Comparison of ENCODE assay signal across 9 mouse cellular contexts in the genomic region with DNA sequence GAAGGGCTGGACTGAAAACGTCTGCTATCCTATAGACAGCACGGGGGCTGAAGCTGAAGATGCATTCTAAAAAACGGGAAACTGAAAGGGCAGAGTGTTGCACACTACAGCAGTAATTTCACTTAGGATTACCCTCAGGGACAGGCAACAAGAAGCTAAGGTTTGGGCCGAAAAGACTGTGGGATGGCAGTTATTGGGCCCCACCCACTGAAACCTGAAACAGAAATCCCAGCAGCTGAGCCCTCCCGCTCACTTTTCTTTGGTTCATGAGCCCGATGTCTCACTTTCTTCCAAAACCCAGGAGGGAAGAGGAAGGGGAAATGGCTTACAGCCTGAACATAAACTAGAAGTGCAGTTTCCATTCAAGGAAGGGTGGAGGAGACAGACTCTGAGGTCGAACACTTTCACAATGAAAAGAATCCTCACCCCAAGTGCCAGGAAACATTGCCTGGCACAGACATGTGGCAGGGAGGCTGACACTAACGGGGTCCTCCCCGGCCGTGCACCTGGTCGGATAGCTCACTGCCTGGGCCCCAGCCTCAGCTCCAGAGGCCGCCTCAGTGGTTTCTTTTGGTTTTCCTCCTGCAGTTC. TPM values are rescaled to one million over a fixed set of nuclear protein-coding genes. Genes with fewer than 3 reads are reported as not detected.
DNase-seq lines count a peak whose midpoint lies in the region; ATAC-seq lines count a peak whose summit lies in the region.
"Had no signal": no experiment of that assay in that cellular context is flagged by ENCODE, and none has a peak within 500 bp of the region (broad histone marks: within the 10 kb centered on the region; RNA-seq: fewer than 3 reads in every experiment).

No protein-coding gene starts in this region.

- peak overlapping the region; percentile 53 for H3K27ac ChIP-seq in heart, embryonic 13.5 days (replicated peaks)
- no peak overlapping the region for H3K27ac ChIP-seq in liver, embryonic 16.5 days (ENCODE audit: low read length)
- no peak overlapping the region for H3K27ac ChIP-seq in forebrain, embryonic 15.5 days (replicated peaks)

- peak overlapping the region; percentile 29 for H3K4me2 ChIP-seq in heart, embryonic 13.5 days
- peak overlapping the region; percentile 29 for H3K4me2 ChIP-seq in liver, embryonic 16.5 days (ENCODE audit: low read depth, low read length)
- H3K4me2 ChIP-seq in forebrain, embryonic 15.5 days (replicated peaks), result no peak overlapping the region

- H3K36me3 ChIP-seq in heart, embryonic 13.5 days, result peaks cover 12% of the 10 kb centered on the region
- H3K36me3 ChIP-seq in liver, embryonic 16.5 days (ENCODE audit: control insufficient read depth, insufficient read depth), result no peaks in the 10 kb centered on the region
- H3K36me3 ChIP-seq in forebrain, embryonic 15.5 days, result no peaks in the 10 kb centered on the region

- no peak for ATAC-seq in heart, embryonic 13.5 days (ENCODE audit: extremely low read depth, insufficient number of reproducible peaks, low FRiP score, low TSS enrichment)
- no peak for ATAC-seq in liver, embryonic 16.5 days (ENCODE audit: low read depth)
- ATAC-seq in forebrain, embryonic 15.5 days (replicated peaks), result no peak

- peaks cover 65% of the 10 kb centered on the region for H3K4me1 ChIP-seq in heart, embryonic 13.5 days
- H3K4me1 ChIP-seq in liver, embryonic 16.5 days (ENCODE audit: control insufficient read depth, low read depth, low read length), result no peaks in the 10 kb centered on the region; the same call in 1 of the 2 replicates
- H3K4me1 ChIP-seq in forebrain, embryonic 15.5 days, result no peaks in the 10 kb centered on the region

- intact Hi-C loops in left cerebral cortex, postnatal 10 days (cut with DNase I), result no loop called here

- 43% methylated on average over 12 of the region's 12 CpGs for WGBS in heart, embryonic 13.5 days
- WGBS in liver, embryonic 16.5 days (ENCODE audit: insufficient replicate concordance), result 14% methylated on average over 12 of the region's 12 CpGs
- WGBS in forebrain, embryonic 15.5 days, result 58% methylated on average over 12 of the region's 12 CpGs

- no peaks in the 10 kb centered on the region for H3K9me3 ChIP-seq in heart, embryonic 13.5 days
- no peaks in the 10 kb centered on the region for H3K9me3 ChIP-seq in liver, embryonic 16.5 days (replicated peaks; ENCODE audit: control insufficient read depth, low read length)
- H3K9me3 ChIP-seq in forebrain, embryonic 15.5 days, result no peaks in the 10 kb centered on the region

- peak overlapping the region; percentile 50 for H3K9ac ChIP-seq in heart, embryonic 13.5 days
- no peak overlapping the region for H3K9ac ChIP-seq in liver, embryonic 16.5 days (ENCODE audit: low read depth, low read length)
- H3K9ac ChIP-seq in forebrain, embryonic 15.5 days (replicated peaks), result no peak overlapping the region

- no peak overlapping the region for H3K4me3 ChIP-seq in heart, embryonic 13.5 days
- 0 out of 2 replicates have a peak overlapping the region, but pooled peaks have one; percentile 6 for H3K4me3 ChIP-seq in liver, embryonic 16.5 days (ENCODE audit: low read depth, low read length)
- H3K4me3 ChIP-seq in forebrain, embryonic 15.5 days, result no peak overlapping the region

- DNase-seq in thymus, postnatal 0 days (ENCODE audit: low spot score), result peak; percentile 5
- no peak for DNase-seq in thymus, postnatal 36 days
- DNase-seq in cerebellum, adult 11-12 months, result no peak
- DNase-seq in urinary bladder, postnatal 36 days (ENCODE audit: low spot score in 2 of 2), result no peak
- DNase-seq in left cerebral cortex, postnatal 10 days (ENCODE audit: extremely low spot score in 1 of 2, low spot score in 2 of 2), result no peak
- DNase-seq: adrenal gland, adult 8-10 months had no signal

- no peaks in the 10 kb centered on the region for H3K27me3 ChIP-seq in heart, embryonic 13.5 days (replicated peaks)
- H3K27me3 ChIP-seq in liver, embryonic 16.5 days (ENCODE audit: control insufficient read depth, insufficient read depth, low read depth, low read length), result no peaks in the 10 kb centered on the region
- H3K27me3 ChIP-seq in forebrain, embryonic 15.5 days, result no peaks in the 10 kb centered on the region

RNA-seq across cellular contexts. Expression of gene Arhgap31, which starts 33.5 kb away (rescaled TPM):
- polyA plus RNA-seq in thymus, postnatal 0 days (2015; fragmentation: Nextera tagmentation; extraction: Ambion mirVana), result 3.9 and 5.7 TPM in 2 replicates
- 26.2 and 27.9 TPM in 2 replicates for polyA plus RNA-seq in heart, embryonic 13.5 days (2015; fragmentation: Nextera tagmentation; extraction: Ambion mirVana)
- polyA plus RNA-seq in liver, embryonic 16.5 days (2015; fragmentation: Nextera tagmentation; extraction: Ambion mirVana), result 1.6 and 1.7 TPM in 2 replicates
- 3.4 and 3.6 TPM in 2 replicates for polyA plus RNA-seq in forebrain, embryonic 15.5 days (2015; fragmentation: Nextera tagmentation; extraction: Ambion mirVana)
- total RNA-seq in left cerebral cortex, postnatal 10 days (2021), result 10 to 100 TPM; 17.7 to 18.9 TPM
